Mouse (Mus musculus): Measurements from ENCODE around the gene Adamts12.

The Adamts12 gene

DNA sequence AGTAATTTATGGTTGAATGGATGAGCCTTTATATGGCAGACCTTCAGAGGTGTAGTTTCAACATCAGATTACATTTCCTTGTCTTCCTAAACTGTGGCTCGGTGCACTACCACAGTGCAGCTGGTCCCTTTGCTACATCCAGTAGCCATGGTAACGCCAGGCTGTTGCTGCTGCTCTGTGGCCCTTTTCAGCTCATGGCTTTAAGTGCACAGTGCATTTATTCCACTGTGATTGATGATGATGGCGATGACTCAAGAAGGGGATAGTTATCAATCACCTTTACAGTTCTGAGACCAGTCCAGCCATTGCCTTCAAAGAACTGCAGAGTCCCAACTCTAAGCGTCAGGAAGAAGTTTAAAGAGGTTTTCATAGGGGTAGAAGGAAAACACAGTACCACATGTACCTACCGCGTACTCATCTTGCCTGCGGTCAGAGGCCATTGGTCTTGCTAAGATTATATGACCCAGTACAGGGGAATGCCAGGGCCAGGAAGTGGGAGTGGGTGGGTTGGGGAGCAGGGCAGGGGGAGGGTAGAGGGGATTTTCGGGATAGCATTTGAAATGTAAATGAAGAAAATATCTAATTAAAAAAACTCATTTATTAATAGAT is 18.5 kb downstream of the Adamts12 start:
- DNase-seq (ENCODE audit: low spot score): no peak

DNA sequence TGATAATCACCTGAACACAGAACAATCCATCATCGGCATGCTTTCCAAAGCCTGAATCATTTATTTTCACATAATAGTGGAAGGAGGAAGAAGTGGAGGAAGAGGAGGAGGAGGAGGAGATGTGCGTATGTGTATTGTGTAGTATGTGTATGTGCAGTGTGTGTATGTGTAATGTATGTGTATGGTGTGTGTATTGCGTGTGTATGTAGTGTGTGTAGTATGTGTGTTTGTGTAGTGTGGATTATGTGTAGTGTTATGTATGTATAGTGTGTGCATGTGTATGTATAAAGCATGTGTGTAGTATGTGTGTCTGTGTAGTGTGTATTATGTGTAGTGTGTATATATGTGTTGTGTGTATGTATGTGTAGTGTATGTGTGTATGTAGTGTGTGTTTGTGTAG is 19.1 kb downstream of the Adamts12 start:
- no peak for DNase-seq (ENCODE audit: low spot score)

DNA sequence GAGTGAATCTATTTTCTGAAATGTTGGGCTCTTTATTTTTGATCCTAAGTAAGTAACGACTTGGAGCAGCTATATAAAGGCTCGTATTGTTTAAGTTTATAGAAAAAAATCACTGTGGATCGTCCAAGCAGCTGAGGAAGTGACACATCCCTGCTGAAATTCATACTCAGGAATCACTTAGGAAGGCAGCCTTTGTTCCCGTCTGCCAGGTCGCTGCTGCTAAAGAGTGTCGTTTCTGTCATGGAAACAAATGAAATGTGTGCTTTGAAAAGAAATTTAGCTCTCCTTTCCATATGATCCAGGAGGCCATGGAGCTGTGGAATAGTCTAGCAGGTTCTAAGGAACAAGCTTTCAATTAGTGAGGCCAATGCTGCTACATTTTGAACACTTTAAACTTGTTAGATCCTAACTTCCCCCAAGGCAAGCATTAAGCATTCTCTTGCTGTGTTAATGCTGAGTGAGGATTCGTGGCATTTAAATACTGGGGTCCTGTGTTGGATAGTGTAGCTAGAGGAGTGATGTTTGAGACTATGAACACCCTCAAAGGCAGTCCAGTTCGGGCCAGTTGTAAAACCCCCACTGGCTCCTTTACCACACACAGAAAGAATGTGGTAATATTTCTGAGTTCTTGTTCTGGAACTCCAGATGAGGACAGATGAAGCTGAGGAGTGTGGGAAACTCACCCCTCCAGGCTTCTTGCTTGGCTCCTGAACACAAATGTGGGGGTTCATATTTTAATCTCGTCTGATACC is 19.8 kb downstream of the Adamts12 start:
- no peak for DNase-seq (ENCODE audit: low spot score)

DNA sequence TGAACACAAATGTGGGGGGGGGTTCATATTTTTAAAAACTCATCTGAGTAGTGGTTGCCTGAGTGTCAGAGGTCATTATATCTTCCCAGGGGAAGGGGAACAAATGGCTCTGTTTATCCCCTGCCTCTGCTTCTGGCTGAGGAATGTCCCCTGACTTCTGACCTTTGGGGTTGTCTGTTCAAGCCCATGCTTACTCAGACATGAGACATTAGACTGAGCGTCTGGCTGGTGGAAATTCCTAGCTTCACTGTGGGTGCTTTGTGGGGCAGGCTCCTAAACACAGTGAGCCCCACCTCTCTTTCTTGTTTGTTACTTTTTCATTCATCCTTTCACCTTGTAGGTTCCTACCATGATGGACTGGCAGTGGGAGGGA is 20.4 kb downstream of the Adamts12 start:
- DNase-seq (ENCODE audit: low spot score): no peak

DNA sequence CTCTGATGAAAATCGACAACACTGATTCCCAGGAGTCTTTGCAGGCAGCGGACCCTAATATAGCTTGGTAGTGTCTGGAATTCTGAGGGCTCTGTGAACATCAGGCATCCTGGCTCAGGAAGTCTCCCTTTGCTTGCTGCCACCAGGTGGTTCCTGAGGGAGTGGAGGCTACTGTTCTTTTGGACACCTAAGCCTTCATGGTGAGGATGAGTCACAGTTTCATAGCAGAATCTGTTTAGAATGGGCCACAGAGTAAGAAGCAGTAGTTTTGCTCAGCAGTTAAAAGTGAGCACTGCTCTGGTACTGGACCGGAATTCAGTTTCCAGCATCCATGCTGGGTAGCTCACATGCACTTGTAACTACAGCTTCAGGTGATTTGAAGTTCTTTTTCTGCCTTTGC is 24.9 kb downstream of the Adamts12 start:
- no peak for DNase-seq (ENCODE audit: low spot score)

DNA sequence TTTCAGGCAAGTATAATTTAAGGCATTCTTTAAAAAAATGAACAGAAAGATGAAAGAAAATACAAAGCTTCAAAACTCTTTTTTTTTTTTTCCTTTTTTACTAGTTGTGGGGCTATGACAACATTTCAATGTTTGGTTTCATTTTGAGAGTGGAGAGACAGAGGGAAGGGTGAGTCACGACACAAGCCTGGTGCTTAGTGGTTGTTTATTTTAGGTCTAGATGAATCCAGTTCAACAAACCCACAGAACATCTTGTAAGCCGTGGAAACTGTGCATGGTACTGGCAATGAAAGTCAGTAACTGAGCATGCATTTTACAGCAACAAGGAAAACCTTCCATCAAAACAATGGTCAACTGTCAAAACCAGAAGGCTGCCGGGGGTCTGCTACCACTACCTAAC is 31.0 kb downstream of the Adamts12 start:
- DNase-seq (ENCODE audit: low spot score): no peak

DNA sequence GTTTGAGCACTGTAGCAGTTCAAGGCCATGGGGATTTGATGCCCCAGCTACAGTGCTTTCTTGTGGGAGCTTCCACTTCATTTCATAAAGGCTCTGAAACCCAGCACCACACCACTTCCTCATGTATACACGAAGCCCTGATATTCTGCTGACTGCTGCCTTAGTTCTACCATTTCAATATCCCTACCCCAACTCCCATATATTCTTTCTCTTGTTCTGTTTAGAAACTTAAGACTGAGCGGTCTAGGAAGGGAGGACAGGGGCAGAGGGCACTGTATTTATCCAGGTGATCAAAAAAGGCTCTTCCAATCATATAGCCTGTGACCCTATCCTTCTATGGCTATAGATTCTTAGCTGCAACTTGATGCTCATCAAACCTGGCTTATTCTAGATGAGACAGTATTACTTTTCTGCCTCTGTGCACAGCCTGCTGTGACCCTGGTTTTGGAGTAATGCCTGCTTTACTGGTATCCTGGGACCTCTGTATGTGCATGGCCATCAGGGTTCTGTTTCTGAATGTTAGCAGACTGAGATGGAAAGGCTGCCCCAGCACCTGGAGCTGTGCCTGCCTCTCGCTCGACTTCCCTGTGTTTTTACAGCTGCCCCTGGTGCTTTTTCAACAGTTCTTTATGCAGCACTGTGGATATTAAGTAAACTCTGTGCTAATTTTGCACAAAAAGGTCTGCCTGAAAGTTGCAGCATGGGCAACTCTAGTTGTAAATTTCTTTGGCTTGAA is 33.5 kb downstream of the Adamts12 start:
- no peak for DNase-seq (ENCODE audit: low spot score)

DNA sequence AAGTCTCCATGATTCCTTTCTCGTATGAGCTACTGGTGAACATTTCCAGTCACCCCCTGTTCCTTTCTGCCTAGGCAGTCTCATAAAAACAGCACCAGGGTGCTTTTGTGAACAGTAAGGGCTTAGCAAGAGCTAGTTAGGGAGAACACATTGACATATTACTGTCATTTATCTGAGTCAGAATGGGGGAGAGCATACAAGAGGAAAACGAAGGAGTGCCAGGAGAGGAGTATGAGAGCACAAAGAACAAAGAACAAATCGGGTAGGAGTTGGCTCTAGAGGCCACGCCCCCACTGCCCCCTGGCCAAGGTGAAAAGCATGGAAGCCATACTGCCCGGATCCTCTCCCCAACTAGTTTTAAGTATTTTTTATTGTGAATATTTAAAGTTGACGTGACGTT is 34.4 kb downstream of the Adamts12 start:
- no peak for DNase-seq (ENCODE audit: low spot score)

DNA sequence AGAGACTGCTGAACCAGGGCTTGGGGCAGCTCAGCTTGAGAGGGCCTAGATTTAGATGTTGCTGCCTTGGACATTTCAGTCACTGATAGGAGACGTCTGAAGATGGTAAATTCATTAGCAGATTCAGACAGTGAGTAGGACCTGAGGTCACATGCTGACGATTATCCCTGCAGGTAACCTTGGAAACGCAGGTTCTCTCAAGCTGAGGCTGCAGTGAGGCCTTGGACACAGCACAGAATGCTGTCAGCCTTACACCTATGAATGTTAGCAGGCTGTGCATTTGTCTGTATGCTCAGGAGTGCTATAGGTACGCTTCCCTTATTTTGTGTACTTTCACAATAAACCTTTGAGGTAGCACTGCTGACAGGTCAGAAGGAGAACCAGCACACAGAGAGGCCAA is 36.3 kb downstream of the Adamts12 start:
- DNase-seq (ENCODE audit: low spot score): no peak

DNA sequence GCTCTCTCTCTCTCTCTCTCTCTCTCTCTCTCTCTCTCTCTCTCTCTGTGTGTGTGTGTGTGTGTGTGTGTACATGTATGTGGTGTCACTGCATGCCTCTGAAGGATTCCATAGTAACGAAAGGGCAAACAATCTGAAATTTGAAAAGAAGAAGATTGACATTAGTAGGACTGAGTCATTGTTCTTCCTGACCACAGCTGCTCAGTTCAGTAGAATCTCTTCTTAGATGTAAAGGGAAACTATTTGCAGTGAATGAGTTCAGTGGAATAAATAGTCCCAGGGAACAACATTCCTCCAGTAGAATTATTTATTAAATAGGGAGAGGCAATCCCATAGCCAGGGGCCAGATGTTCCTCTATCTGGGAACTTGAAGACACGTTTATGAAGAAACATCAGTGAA is 40.5 kb downstream of the Adamts12 start:
- no peak for DNase-seq (ENCODE audit: low spot score)

DNA sequence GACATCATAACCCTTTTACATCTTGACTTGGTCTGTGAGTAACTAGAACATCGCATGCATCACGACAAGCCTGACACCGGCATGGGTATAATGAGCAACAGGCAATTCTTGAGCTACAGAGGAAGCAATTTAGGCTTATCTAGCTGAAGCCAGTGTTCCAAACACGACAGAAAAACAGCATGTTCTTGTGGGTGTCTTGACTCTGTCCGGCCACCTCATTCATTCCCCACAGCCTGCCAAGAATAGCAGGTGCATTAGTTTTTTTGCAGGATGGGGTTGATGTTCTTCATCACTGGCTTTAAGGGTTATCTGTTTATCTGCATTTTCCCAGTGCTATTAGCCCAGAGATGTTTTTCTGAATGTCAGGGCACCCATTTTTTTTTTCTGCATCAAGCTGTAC is 42.8 kb downstream of the Adamts12 start:
- DNase-seq (ENCODE audit: low spot score): no peak

DNA sequence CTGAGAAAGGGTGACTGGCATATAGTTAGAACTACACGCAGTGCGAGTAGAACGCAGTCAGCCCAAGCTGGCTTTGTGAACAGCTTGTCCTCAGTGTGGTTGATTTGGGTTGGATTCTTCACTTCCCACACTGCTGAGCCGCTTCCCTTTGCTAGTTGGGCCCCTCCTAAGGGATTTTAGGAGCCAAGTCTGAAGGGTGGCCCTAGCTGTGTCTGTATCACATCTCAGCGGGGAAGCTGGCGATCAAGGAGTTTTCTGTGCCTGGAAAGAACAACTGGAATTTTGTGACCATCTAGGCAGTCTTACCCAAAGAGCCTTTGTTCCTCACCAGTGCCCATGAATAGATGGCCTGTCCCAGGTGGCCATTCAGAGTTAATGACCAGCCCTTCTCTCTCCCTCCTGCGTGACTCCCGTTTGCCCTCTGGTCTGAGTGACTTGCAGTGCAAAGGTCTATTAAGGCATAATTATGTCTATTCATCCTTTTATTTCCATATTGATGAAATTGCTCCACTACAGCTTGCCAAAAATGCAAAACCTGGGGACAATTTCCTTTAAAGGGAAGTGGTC is 50.1 kb downstream of the Adamts12 start:
- no peak for DNase-seq (ENCODE audit: low spot score)

DNA sequence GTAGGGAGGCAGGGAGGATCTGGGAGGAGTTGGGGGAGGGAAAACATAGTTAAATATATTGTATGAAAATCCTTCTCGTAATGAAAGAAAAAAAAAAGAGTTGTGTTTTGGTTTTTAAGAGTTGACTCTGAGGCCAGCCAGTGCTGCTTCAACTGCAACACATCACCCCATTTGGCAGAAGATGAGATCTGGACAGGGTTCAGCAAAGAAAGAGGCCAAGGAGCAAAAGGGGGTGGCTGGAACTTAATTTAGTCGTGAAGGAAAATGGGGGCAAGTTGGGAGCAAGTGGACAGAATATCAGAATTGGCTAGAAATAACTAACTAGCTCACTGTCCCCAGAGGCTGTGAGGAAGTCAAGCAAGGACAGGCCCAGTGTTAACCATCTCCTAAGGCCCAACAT is 51.7 kb downstream of the Adamts12 start:
- peak; percentile 48 for DNase-seq (ENCODE audit: low spot score)

DNA sequence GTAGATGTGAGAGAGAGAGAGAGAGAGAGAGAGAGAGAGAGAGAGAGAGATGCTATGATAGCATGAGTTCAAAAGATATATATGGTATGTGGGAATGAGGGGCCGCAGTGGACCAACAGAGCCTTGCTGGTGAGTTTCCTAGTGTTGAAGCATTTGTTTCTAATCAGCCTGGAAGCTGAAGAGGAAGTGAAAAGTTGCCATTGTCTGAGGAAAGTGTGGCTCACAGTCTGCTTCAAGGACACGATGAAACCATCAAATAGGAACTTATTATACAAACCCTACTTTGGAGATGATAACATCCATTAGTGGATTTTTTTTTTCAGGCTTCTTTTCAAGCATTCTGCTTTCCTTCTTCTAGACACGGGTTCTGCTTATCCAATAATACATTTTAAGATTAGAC is 52.3 kb downstream of the Adamts12 start:
- no peak for DNase-seq (ENCODE audit: low spot score)

DNA sequence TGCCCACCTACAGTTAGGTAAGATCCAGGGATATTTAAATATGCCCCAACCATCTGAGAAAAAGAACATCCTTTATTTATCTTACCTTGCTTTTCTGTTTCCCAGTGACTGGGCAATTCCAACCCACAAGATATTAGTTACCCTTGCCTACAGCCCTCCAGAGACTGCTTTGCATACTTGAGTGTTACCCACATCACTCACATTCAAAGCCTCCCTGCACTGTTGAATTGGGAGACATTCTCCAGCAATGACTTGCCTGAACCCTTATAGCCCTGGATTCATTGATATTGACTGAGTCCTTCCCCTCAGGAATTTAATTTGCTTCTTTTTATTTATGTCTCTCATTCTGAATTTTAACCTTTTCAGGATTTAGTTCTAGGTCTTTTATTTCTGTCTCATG is 53.8 kb downstream of the Adamts12 start:
- no peak for DNase-seq (ENCODE audit: low spot score)

DNA sequence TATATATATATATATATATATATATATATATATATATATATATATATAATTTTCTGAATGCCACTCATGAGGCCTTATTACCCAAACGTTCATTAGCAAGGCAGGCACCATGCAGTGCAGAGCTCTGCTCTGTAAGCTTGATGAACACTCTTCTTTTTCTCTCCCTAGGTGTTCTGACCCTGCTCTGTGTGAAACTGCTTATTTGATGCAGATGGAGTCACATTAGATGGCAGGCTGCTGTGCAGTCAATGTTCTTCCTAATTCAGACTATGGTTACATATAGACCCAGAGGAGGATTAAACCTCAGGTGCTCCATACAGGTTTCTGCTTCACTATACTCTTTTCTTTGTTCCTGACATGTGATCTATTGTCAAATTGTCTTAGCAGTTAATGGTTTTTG is 57.1 kb downstream of the Adamts12 start:
- no peak for DNase-seq (ENCODE audit: low spot score)

DNA sequence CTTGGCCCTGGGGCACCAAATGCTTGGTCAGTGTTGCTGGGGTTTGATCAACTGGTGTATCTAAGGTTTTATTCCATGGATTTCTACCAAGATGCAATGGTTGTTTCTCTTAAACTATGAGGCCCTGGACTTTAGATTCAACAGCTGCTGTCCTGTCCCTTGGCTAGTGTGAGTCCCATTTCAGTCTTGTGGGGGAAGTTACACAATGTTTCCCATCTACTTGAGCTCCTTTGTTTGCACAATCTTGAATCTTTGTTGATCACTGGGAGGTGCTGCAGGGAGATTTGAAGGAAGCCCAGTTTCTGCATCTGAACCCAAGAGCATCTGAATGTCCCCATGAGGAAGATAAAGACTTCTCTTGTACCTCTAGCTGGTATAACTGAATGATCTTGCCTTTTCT is 60.8 kb downstream of the Adamts12 start:
- peak; percentile 5 for DNase-seq (ENCODE audit: low spot score)

DNA sequence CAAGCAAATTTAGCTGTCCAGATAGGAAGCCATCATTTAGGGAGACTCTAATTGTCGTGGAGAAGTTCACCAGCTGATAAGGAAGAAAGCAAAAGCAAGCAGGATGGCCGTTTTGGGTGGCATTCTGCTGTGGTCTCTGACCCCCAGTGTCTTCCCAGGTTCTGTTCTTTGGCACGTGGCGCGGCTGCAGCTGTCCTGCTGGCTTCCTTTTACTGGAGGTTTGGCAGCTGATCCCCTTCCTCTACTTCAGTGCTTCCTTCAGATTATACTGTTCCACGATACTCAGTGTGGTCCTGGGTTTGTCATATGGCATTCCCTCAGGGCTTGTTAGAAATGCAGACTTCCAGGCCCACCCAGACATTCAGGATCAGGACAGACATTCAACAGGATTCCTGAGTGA is 63.9 kb downstream of the Adamts12 start:
- no peak for DNase-seq (ENCODE audit: low spot score)

DNA sequence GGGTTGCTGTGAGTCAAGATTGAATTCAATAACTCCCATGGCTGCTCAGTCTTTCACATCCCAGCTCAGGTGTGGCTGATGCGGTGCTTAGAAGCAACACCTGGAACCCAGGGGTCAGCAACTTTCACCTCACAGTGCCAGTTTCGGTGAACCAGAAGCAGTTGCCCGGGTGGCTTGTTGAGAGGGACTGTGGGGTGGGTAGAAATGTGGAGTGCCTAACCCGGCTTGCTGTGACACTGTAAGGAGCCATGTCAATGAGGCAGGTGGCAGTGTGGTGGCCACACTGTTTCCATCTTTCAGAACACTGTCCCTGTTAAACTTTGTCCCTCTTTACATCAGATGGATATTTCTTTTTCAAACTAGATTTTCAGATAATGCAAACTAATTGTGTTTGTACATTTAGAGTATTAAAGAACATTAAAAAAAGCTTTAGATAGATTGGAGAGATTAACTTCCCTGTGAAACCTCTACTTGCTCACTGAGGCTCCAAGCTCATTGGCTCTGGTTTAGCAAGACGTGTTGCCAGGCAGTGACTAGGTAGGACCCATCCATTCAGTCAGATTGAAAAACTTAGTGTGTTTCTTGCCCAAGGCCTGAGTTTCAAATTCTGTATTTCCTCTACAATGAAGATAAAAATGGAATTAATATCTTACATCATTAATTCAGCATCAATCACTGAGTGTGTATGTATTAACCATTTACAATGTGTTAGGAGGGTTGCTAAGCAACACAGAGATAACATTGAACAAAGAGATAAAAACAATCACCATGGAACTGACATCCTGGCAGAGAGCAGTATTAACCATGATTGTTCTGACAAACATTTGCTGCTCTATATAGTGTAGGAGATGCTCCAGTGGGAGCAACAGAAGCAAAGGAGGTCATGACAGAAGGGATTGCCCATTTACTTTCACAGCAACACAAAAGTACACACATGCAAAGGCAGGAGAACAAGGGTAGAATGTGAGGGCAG is 68.3 kb downstream of the Adamts12 start:
- no peak for DNase-seq (ENCODE audit: low spot score)

DNA sequence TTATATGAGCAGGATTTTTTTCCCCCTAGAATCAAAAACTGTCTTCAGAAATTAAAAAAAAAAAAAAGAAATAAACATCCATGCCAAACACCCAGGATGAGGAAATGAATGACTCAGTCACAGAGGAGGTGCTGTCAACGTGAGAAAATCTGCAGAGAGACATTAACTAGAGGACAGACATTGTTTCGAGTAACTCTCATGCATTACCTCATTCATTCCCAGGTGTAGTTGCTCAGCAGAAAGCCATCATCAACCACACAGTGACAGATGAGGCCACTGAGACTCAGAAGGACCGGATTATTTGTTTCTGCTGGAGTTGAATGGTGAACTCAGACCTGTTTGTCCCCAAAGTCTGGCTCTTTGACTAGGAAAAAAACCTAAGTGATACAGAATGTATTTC is 81.0 kb downstream of the Adamts12 start:
- no peak for DNase-seq (ENCODE audit: low spot score)

DNA sequence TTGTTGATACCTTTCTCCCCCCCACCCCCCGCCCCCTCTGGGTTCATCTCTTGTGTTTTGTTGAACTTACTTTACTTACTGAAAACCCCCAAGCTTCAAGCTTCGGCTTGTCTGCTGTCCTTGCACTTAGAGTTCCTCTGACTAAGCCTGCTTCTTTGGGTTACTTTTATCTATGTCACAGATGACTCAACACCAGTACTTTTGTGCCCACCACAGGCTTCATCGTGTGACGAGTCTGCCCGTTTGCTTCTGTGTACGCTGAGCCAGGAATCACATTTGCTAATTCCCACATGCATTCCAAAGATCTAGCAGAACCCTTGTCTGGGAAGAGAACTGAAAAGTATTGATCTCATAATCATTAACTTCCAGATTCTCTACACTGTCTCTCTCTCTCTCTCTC is 94.8 kb downstream of the Adamts12 start:
- DNase-seq (ENCODE audit: low spot score): no peak

DNA sequence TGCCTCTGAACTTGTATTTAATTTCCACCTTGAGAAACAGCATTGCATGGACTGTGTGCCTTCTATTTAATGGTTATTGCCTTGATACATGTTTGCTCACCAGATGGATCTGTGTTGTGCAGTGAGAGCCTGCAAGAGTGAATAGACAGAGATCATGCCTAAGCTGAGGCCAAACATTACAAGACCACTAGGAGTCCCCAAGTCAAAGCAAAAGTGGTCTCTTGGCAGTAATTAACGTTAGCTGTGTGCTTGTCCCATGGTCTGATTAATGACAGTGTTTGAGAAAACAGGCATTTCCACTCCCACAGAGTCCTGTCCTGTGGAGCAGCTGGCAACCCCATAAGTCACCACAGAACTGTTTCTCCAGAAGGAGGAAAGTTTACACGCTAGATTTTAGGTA is 96.2 kb downstream of the Adamts12 start:
- no peak for DNase-seq (ENCODE audit: low spot score)
